Mouse (Mus musculus): Measurements from ENCODE around the gene Camp.

DNA sequence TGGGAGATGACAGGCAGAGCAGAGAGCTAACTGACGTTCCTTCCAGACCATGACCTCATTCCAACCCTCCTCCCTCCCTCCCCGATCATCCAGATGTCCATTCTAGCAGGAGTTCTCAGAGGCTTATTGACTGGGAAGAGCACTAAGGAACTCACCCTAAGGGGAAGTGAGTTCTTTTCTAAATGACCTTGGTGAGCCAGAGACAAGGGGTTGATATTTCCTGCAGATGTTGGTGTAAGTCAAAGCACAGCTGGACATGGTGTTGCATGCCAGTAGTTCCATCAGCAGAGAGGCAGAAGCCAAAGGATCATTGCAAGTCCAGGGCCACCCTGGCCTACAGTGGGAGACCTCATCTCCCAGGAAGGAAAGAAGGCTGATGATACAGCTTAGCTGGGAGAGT lies 48.6 kb upstream of the Camp start:
- TF ChIP-seq POLR2A (IDR thresholded peaks at IDR 0.05; ENCODE audit: control insufficient read depth in 1 of 2, insufficient read depth in 1 of 2, low read depth in 1 of 2, low read length in 2 of 2, poor library complexity in 1 of 2) = no peak
- TF ChIP-seq MAFK (IDR thresholded peaks at IDR 0.05; ENCODE audit: borderline replicate concordance, low read depth, low read length) = no peak
- no peak for TF ChIP-seq E2F4 (IDR thresholded peaks at IDR 0.05; ENCODE audit: borderline replicate concordance, low read depth, low read length)
- no peak for TF ChIP-seq CTCF (IDR thresholded peaks at IDR 0.05 in 2 of 3, conservative IDR thresholded peaks at IDR 0.05 in 1 of 3; ENCODE audit: control insufficient read depth in 1 of 3, insufficient read depth in 1 of 3, low read depth in 2 of 3, low read length in 3 of 3, poor library complexity in 1 of 3, severe bottlenecking in 1 of 3)
- peak; percentile 59; the same call in 1 of the 2 replicates for TF ChIP-seq POLR2AphosphoS2 (IDR thresholded peaks at IDR 0.05; ENCODE audit: low read length)
- no peak for TF ChIP-seq GATA1 (IDR thresholded peaks at IDR 0.05; ENCODE audit: low read depth, low read length)
- no peak for TF ChIP-seq TBP (IDR thresholded peaks at IDR 0.05; ENCODE audit: low read depth, low read length)
- TF ChIP-seq JUND (IDR thresholded peaks at IDR 0.05; ENCODE audit: low read depth, low read length) = no peak
- TF ChIP-seq ZKSCAN1 (IDR thresholded peaks at IDR 0.05; ENCODE audit: low read depth, low read length) = no peak

All from MEL (cell line).